Mouse (Mus musculus) thymus, adult 2 months (tissue): Measurements from ENCODE around the gene BC028528.

Source experiments
- CTCF ChIP-seq: fragments of 200-500 bp; IDR thresholded peaks from 2 replicates; pipeline ENCODE4 v1.5.1; 2012; ENCODE audit warnings: mild to moderate bottlenecking, control low read depth, low read length, moderate library complexity, borderline replicate concordance; ENCODE audit not compliant: control insufficient read depth, poor library complexity, insufficient read depth; ENCODE audit errors: extremely low read depth
- POLR2A ChIP-seq: fragments of 200-500 bp; IDR thresholded peaks from 2 replicates; pipeline ENCODE4 v1.6.1; 2012; ENCODE audit warnings: mild to moderate bottlenecking, low read length, control low read depth, moderate library complexity; ENCODE audit not compliant: control insufficient read depth, poor library complexity, insufficient read depth; ENCODE audit errors: extremely low read depth

- TF ChIP-seq POLR2A (no peak), CTCF (no peak)
Observed at GRCm38 (mm10) chr3:95894317-95895160, 2.7 kb upstream of the BC028528 start.
